Mouse (Mus musculus) left cerebral cortex, postnatal 25 days (tissue): ENCODE measurements around the gene Pphln1. TPM values are rescaled to one million over a fixed set of nuclear protein-coding genes. Genes with fewer than 3 reads are reported as not detected.

ENCODE experiments used
- DNase-seq, 2 experiments: peaks; one replicate each; pipeline ENCODE4 v3.0.0; 2022; ENCODE audit warnings: low spot score in 2 of 2, mixed read lengths in 1 of 2
- intact Hi-C: fragments of 180-260 bp; cut with DNase I; formaldehyde crosslinking; loops from one replicate; pipeline ENCODE4 v1.15.1; 2025
- total RNA-seq, 2 experiments: library from RNA; stranded (reverse); gene quantifications; 2 replicates each; pipeline ENCODE4 v1.2.3; 2021

Gene Pphln1
- total RNA-seq, 2 experiments from 2014 or later = 38.3 to 41.9 TPM

DNA sequence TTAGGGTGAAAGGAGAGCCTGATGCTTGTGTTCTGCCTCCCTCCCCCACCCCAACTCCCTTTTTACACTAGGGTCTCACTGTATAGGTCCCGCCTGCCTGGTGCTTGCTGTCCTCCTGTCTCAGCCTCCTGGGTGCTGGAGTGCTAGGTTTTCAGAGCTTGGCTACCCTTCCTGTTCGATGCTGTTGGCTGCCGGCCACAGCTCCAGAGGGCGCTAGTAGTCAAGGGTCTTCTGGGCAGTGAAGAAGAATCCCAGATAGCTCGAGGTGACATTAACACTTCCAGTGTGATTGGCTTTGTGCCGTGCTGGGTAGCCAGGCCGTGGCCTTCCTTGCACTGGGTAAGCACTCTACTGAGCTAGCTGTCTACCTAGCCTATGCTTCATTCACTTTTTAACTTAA is 22.4 kb downstream of the Pphln1 start:
- intact Hi-C loops = no loop called here
- DNase-seq = no peak

DNA sequence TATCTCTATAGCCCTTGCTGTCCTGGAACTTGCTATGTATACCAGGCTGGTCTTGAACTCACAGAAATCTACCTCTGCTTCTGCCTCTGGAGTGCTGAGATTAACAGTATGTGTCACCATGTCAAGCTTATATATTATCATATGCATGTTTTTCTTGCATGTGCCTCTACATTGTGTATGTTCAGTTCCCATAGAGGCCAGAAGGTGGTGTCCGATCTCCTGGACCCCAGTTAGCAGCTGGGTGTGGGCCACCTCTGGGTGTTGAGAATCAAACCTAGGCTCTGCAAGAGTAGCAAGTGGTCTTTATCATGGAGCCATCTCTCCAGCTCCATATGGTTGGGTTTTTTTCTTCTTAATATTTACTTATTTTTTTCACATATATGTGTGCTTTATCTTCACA is 24.4 kb downstream of the Pphln1 start:
- DNase-seq = no peak
- intact Hi-C loops = no loop called here

DNA sequence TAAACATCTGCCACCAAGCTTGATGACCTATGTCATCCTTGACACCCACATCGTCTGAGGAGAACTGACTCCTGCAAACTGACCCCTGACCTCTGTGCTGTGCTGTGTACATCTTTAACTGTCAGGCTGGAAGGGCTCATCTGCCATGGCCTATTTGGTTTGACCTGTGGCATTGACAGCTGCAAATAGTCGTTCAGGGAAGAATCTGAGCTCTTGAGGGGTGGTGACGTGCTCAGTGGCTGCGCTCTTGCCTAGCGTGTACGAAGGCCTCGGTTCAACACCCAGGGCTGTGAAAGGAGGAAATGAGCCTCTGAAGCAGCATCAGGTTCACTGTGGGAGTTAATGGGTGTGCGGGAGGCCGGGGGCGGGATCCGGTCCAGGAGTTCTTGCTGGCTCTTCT is 35.7 kb downstream of the Pphln1 start:
- intact Hi-C loops = no loop called here
- DNase-seq = no peak

DNA sequence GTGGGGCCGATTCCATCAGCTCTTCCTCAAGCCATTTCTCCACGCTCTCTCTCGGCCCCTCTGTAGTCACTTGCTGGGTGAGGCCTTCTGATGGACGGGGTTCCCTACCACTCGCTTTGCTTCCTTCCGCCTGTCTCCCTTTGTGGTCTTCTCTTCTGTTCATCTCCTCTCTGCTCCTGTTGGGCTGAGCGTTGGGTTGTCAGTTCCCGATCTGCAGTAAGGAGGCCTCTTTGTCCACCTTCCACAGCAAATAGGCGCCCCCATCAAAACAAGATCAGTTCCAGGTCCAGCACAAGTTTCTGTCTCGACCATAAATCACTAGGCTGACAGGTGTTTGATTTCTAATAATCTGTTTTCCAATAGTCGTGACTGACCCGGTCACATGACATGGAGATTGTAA is 37.8 kb downstream of the Pphln1 start:
- no peak for DNase-seq
- intact Hi-C loops = no loop called here

GRCm38 (mm10) chr15:93438663-93439062 is 40.5 kb downstream of the Pphln1 start:
- peak; percentile 63 to 82 for DNase-seq

DNA sequence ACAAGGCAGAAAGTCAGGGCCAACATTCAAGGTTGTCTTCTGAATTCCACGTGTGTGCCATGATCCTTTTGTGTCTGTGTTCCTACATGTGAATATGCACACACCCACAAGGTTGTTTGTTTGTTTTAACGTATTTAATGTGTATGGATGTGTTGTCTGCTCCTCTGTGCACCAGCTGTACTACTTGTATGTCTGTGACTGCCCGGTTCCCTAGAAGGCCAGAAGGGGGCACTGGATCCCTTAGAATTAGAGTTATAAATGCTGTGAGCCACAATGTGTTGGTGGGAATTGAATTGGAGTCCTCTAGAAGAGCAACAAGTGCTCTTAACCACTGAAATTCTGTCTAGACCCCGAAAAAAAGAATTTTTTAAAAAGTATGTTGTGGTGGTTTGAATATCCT is 44.1 kb downstream of the Pphln1 start:
- DNase-seq = no peak
- intact Hi-C loops = no loop called here

More at GRCm38 (mm10) chr15:93438663-93439062, 40.5 kb downstream of the Pphln1 start:
- intact Hi-C loops = loop anchor here (2.0 kb wide), 1 partner anchor 174 kb away; no protein-coding TSS in a partner anchor

DNA sequence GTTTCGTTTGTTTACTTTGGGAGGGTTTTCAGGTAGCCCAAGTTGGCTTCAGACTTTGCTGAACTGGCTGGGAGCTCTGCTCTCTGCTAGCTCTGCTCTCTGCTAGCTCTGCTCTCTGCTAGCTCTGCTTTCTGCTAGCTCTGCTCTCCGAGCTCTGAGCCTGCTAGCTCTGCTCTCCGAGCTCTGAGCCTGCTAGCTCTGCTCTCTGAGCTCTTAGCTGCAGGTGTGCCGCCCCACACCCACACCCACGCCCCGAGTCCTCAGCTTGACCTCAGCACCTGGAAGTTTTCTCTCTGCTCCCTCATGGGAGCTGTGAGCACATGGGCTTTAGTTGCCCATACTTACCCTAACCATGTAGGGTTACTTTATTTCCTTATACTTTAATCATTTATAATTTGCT is 45.5 kb downstream of the Pphln1 start:
- no peak for DNase-seq
- intact Hi-C loops = no loop called here

DNA sequence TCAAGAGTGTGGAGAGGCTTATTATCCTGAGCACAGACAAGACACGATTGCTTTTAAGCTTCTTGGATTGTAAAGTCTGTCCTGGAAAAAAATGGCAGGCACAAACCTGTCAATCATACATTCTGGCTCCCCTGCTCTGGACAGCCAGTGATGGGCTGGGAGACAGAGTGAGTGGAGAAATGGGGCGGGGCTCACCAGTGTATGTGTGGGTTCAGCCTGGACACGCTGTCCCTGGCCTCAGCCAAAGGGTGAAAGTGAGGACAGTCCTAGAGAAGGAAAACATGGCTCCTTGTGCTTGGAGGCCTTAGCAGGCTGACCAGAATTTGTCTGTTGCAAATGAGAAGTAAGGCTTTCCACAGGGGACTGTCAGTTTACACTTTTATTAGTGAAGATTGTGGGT is 50.7 kb downstream of the Pphln1 start:
- intact Hi-C loops = no loop called here

GRCm38 (mm10) chr15:93453296-93453695 is 55.1 kb downstream of the Pphln1 start:
- no peak for DNase-seq
- intact Hi-C loops = loop anchor here (10.0 kb wide), 1 partner anchor 122 kb away; no protein-coding TSS in a partner anchor

More for the DNA sequence above, 50.7 kb downstream of the Pphln1 start:
- no peak for DNase-seq

DNA sequence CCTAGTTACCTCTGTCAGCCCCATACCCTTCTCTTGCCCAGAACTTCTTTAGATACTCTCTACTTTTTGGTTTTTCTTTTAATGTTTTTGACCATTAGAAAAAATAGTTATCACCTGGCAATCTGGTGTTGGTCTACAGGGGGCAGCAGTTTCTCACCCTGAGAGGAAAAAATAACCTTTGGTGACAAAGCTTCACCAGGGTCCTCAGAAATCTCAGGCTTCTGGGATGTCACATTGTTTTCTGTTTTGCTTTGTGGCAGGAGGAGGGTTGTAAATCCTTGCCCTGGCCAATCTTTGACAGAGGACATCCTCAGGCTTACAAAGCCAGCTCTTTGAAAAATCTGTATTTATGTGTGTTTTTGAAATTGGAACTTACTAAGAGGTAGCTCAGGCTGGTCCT is 57.9 kb downstream of the Pphln1 start:
- DNase-seq = no peak
- intact Hi-C loops = loop anchor here (10.0 kb wide), 1 partner anchor 119 kb away; no protein-coding TSS in a partner anchor

DNA sequence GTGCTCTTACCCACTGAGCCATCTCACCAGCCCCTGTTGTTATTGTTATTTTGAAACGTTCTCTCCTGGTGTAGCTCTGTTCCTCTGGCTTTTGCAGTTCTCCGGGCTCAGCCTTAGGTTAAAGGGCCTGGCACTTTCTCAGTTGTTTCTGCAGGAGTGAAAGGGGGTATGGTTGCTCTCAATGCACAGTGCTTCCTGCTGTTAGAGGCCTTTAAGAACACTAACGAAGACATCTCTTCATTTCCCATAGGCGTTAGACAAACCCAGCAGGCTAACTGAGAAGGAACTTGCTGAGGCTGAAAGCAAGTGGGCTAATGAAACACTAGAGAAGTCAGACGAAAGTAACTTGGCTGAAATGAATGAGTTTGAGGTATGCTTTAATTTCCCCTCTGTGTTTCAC is 61.3 kb downstream of the Pphln1 start:
- no peak for DNase-seq
- intact Hi-C loops = loop anchor here (10.0 kb wide), 1 partner anchor 115 kb away; no protein-coding TSS in a partner anchor

DNA sequence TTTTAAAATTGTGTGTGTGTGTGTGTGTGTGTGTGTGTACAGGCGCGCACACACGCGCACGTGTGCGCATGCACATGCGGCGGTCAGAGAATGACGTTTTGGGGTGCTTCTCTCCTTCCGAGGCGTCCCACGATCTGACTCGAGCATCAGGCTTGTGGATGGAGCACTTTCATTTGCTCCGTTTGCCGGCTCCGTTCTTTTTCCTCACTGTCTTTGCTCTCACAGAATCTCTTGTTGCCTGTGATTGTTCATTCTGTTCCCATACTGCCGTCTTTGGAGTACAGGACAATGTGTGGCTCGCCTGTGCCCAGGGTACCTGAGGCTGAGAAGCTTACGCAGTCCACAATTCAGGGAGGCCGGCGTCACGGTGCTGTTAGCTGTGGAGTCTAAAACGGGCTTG is 62.9 kb downstream of the Pphln1 start:
- intact Hi-C loops = no loop called here
- no peak for DNase-seq

DNA sequence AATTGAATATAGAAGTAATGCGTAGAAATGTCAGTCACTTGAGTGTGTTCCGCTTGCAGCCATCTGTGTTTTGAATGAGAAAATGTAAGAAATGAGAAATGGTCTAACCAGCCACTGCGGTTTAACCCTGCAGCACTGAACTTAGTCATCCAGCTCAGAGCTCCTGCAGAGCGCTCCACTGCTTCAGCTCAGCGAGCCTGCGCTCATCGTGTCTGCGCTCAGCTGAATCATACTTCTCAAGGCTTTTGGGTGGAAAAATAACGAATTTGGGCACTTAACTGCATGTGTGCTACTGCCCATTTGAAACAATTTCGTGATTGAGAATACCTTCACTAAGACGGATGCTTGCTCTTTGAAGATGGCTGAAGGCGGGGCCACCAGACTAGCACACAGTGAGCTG is 73.5 kb downstream of the Pphln1 start:
- intact Hi-C loops = no loop called here
- DNase-seq = peak in 1 of 2 experiments; percentile 51

DNA sequence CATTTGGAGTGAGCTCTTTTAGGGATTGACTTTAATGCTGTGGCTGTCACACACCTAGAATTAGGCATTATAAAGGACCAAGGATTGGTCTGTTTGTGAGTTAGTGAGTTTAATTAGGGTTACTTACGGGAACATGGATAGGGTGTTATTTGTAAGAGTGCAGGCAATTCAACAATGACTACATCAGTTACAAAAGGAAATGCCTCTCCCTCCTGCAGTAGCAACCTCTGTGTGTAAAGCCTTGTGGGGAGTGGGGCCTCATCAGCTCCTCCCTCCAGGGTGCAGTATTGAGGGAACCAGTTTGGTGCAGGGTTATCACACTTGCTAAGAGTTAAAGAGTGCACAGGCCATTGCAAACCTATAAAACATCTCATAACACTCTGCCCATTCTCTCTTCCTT is 73.9 kb downstream of the Pphln1 start:
- DNase-seq = no peak
- intact Hi-C loops = no loop called here

DNA sequence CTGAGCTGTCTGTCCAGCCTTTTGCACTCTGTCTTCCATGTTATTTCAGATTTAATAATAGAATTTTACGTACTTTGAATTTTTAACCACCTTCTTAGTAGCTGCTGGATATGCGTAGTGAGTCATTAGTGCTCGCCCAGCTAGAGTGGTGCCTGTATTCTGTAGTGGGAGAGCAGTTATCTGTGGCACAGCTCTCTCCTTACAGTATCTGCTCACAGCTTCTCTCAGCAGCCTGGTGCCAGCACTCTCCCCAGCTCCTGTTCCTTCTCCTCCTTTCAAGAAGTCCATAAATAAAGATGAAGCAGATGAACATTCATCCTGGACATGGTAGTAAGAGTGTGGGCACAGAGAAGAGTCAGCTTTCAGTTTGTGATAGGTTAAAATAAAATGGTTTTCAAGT is 76.1 kb downstream of the Pphln1 start:
- intact Hi-C loops = no loop called here
- DNase-seq = peak in 1 of 2 experiments; percentile 84

GRCm38 (mm10) chr15:93475688-93476087 is 77.5 kb downstream of the Pphln1 start:
- intact Hi-C loops = no loop called here
- no peak for DNase-seq

GRCm38 (mm10) chr15:93477729-93478128 is 79.6 kb downstream of the Pphln1 start:
- no peak for DNase-seq
- intact Hi-C loops = no loop called here

GRCm38 (mm10) chr15:93478676-93479075 is 80.5 kb downstream of the Pphln1 start:
- DNase-seq = no peak
- intact Hi-C loops = no loop called here

- intact Hi-C loops = no loop called here
- DNase-seq = peak in 1 of 2 experiments; percentile 72
These were observed 81.3 kb downstream of the Pphln1 start for GRCm38 (mm10) chr15:93479445-93479844.

GRCm38 (mm10) chr15:93481112-93481511 is 83.0 kb downstream of the Pphln1 start:
- no peak for DNase-seq

GRCm38 (mm10) chr15:93484261-93484710 is 86.1 kb downstream of the Pphln1 start:
- DNase-seq = no peak

More at GRCm38 (mm10) chr15:93481112-93481511, 83.0 kb downstream of the Pphln1 start:
- intact Hi-C loops = no loop called here

GRCm38 (mm10) chr15:93485252-93485651 is 87.1 kb downstream of the Pphln1 start:
- intact Hi-C loops = no loop called here
- no peak for DNase-seq

More at GRCm38 (mm10) chr15:93484261-93484710, 86.1 kb downstream of the Pphln1 start:
- intact Hi-C loops = no loop called here
